Mouse (Mus musculus) limb, embryonic 14.5 days (tissue): Measurements from ENCODE around the gene Klrg2. TPM values are rescaled to one million over a fixed set of nuclear protein-coding genes. Genes with fewer than 3 reads are reported as not detected.

Source experiments
- ATAC-seq: fragments of 200-750 bp; cut with Nextera tagmentation; 2 replicates; pipeline ENCODE4 v1.8.0; 2017; ENCODE audit warnings: low read depth, moderate number of reproducible peaks, moderate TSS enrichment; ENCODE audit not compliant: low FRiP score
- DNase-seq: peaks from one replicate; pipeline ENCODE4 v3.0.0-alpha.2; 2015; ENCODE audit warnings: low spot score
- H3K27ac ChIP-seq: fragments of 300-500 bp; sonication (generic); replicated peaks from 2 replicates; pipeline ENCODE4 v1.5.1; 2014; ENCODE audit warnings: low read depth, mild to moderate bottlenecking, low read length, moderate library complexity, mixed read lengths
- H3K27me3 ChIP-seq: fragments of 300-500 bp; sonication (generic); 2 replicates; pipeline ENCODE4 v1.6.1; 2014; ENCODE audit warnings: low read length, mixed read lengths; ENCODE audit not compliant: control insufficient read depth, insufficient read depth
- H3K36me3 ChIP-seq: fragments of 300-500 bp; sonication (generic); 2 replicates; pipeline ENCODE4 v1.6.1; 2014; ENCODE audit warnings: mild to moderate bottlenecking, low read length, moderate library complexity, mixed read lengths; ENCODE audit not compliant: control insufficient read depth, insufficient read depth
- H3K4me1 ChIP-seq: fragments of 300-500 bp; sonication (generic); 2 replicates; pipeline ENCODE4 v1.6.1; 2014; ENCODE audit warnings: antibody characterized with exemption, low read length, mixed read lengths; ENCODE audit not compliant: control insufficient read depth, insufficient read depth
- H3K4me2 ChIP-seq: fragments of 300-500 bp; sonication (generic); replicated peaks from 2 replicates; pipeline ENCODE4 v1.6.1; 2014; ENCODE audit warnings: low read depth, mild to moderate bottlenecking, low read length, moderate library complexity; ENCODE audit not compliant: severe bottlenecking
- H3K4me3 ChIP-seq: fragments of 300-500 bp; sonication (generic); replicated peaks from 2 replicates; pipeline ENCODE4 v1.5.1; 2014; ENCODE audit warnings: low read length
- H3K9ac ChIP-seq: fragments of 300-500 bp; sonication (generic); 2 replicates; pipeline ENCODE4 v1.6.1; 2014; ENCODE audit warnings: mild to moderate bottlenecking, low read depth, low read length, moderate library complexity; ENCODE audit not compliant: severe bottlenecking
- H3K9me3 ChIP-seq: fragments of 300-500 bp; sonication (generic); 2 replicates; pipeline ENCODE4 v1.6.1; 2016; ENCODE audit warnings: low read length; ENCODE audit not compliant: control insufficient read depth
- POLR2A ChIP-seq: fragments of 200-500 bp; IDR thresholded peaks from 2 replicates; pipeline ENCODE4 v1.8.0; 2012; ENCODE audit warnings: inconsistent platforms, mild to moderate bottlenecking, moderate library complexity, borderline replicate concordance; ENCODE audit not compliant: insufficient read depth, insufficient read length; ENCODE audit errors: extremely low read depth
- WGBS: fragments of 180-500 bp; shearing (Covaris S2); extraction: QIAGEN DNeasy Blood & Tissue Kit; methylation state at CpG from one replicate; pipeline ENCODE4 v1.1.7; 2014; 5-methylcytosine and 5-hydroxymethylcytosine counted together
- polyA plus RNA-seq, 2 experiments: library from polyadenylated mRNA; depleted of rRNA in 1 of 2; stranded (reverse) in 1 of 2; unstranded in 1 of 2; fragments of >200 nt; fragmentation: Nextera tagmentation in 1 of 2; extraction: Ambion mirVana in 1 of 2; gene quantifications; 2 replicates each; pipeline versions ENCODE4 v1.2.1 to v1.2.3; 2012 to 2014

Gene Klrg2
- polyA plus RNA-seq, 2 experiments = 1.5 to 2.1 TPM

DNA sequence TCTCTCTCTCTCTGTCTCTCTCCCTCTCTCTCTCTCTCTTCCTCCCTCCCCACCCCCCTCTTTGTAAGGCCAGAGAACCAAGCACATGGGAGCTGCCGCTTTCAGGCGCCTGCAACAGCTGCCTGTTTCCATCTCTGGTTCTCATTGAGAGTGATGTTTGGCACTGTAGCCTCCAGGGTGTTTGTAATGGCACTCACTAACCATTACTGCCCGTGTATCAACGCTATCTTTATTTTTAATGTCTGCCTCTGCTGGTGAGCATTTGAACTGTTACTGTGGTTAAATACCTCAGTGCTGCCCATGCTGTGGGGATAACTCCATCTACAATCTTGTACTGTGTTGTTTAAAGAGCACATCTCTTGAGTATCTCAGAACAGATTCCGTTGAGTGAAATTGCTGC, 4.6 kb upstream of the Klrg2 start:
- TF ChIP-seq POLR2A = no peak
- no peaks in the 10 kb centered on the region for H3K9me3 ChIP-seq
- H3K27ac ChIP-seq = no peak overlapping the region
- WGBS = 41% methylated on average over 5 of the region's 5 CpGs
- DNase-seq = no peak
- H3K4me1 ChIP-seq = peaks cover 6% of the 10 kb centered on the region
- peaks cover 41% of the 10 kb centered on the region for H3K27me3 ChIP-seq
- H3K36me3 ChIP-seq = no peaks in the 10 kb centered on the region
- H3K4me2 ChIP-seq = no peak overlapping the region
- no peak for ATAC-seq
- H3K9ac ChIP-seq = no peak overlapping the region
- H3K4me3 ChIP-seq = no peak overlapping the region

DNA sequence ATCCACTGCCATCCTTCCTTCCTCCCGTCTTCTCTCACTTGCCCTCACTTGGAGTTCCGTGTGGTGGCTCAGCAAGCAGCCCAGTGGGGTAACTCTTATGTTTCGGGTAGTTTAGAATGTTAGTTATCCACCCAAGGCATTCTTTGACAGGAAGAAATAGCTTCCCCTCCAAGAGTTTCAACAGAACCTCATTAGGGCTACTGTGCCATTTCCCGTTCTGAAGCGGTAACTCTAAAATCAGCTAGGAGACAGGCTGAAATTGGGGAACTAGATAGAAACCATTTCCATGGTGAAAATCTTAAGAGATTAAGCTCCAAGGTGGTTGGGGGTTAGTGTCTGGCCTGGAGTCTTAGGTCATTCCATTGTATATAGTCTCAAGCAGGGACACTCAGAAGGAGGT, 4.2 kb upstream of the Klrg2 start:
- H3K4me1 ChIP-seq = peaks cover 8% of the 10 kb centered on the region
- no peak overlapping the region for H3K4me3 ChIP-seq
- DNase-seq = no peak
- WGBS = 68% methylated on average over 5 of the region's 5 CpGs
- no peaks in the 10 kb centered on the region for H3K9me3 ChIP-seq
- no peak for TF ChIP-seq POLR2A
- H3K36me3 ChIP-seq = no peaks in the 10 kb centered on the region
- no peak for ATAC-seq
- peaks cover 46% of the 10 kb centered on the region for H3K27me3 ChIP-seq
- no peak overlapping the region for H3K9ac ChIP-seq
- H3K4me2 ChIP-seq = no peak overlapping the region
- H3K27ac ChIP-seq = no peak overlapping the region

DNA sequence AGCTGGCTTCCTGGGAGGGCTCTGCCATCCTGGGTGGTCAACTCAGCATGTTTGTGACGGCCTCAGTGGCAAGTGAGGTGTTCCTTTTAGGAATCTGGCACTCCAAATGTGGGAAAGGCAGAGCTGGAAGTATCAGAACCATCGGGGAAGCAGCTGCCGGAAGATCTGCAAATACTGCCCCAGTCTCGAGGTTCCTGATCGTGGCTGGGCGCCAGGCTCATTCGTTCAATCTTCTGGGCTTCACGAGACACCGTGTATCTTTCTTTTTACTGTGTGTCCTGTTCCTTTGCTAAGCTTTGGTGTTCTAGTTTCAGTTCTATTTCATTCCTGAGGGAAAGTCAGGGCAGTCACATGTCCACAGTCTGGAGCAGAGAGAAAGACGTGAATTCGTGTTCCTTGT, 3.4 kb upstream of the Klrg2 start:
- Histone ChIP-seq H3K9me3 (no peaks in the 10 kb centered on the region), H3K4me3 (no peak overlapping the region), H3K27ac (no peak overlapping the region), H3K4me1 (peaks cover 12% of the 10 kb centered on the region), H3K9ac (no peak overlapping the region), H3K36me3 (no peaks in the 10 kb centered on the region), H3K27me3 (peaks cover 54% of the 10 kb centered on the region), H3K4me2 (no peak overlapping the region)
- no peak for DNase-seq
- no peak for TF ChIP-seq POLR2A
- WGBS = 57% methylated on average over 11 of the region's 11 CpGs
- no peak for ATAC-seq

DNA sequence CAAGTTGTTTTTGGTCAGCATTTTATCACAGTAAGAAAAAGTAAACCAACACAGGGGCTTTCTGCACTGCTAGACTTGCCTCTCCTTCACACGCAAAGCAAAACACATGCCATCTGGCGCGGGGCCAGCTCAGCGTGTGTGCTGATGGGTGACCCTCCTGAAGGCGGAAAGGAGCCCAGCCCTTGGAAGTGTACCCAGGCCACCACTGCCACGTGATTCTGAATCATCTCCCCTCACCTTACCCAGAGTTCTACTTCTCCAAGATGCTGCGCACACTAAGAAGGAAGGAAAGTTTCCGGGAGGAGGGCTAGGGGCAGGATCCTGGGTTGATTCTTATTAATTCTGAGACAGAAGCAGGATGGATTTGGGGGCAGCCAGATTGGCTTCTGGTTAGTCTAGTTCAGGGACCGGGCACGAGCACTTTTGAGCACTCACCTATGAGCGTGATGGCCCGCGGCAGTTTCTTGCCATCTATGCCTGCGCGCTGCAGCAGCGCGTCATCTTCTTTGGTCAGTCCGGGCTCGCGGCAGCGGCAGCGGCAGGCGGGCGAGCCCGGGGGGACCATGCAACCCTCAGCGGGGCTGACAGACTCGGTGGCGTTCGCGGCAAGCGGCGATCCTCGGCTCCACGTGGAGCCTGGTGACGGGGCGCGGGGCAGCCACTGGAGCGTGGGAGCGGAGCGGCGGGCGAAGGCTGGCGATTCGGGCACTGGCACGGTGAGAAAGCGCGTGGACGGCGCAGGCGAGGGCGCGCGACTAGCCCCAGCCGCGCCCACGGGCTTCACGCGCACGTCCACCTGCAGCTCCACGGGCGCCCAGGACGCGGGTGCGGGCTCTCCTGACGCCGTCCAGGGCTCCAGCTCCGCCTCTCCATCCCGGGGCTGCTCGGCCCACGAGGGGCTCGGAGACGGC, 846 bp downstream of the Klrg2 start:
- H3K27ac ChIP-seq = no peak overlapping the region
- H3K4me1 ChIP-seq = peaks cover 12% of the 10 kb centered on the region
- H3K9me3 ChIP-seq = no peaks in the 10 kb centered on the region
- H3K9ac ChIP-seq = peak overlapping the region; percentile 49
- no peak for TF ChIP-seq POLR2A
- peak; percentile 22 for DNase-seq
- ATAC-seq = peak; percentile 23; the same call in 1 of the 2 replicates
- 2% methylated on average over 40 of the region's 72 CpGs for WGBS
- peak overlapping the region; percentile 55 for H3K4me3 ChIP-seq
- H3K27me3 ChIP-seq = peaks cover 66% of the 10 kb centered on the region
- H3K4me2 ChIP-seq = peak overlapping the region; percentile 100
- no peaks in the 10 kb centered on the region for H3K36me3 ChIP-seq

DNA sequence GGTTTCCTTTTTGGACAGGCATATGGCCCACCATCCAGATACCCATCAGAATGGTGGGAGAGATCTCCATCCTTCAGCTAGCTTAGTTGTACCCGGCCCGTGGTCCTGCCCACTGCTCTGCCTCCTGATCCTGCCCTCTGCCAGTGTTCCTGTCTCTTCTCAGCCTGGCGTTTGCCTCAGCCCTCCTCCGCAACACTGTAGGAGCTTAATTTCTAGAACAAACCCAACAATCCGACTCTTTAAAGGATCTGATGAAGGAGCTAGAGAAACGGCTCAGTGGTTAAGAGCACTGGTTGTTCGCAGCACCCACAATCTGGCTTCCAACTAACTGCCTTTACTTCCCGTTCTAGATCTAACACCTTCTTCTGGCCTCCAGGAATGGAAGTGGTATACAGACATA, 2.6 kb downstream of the Klrg2 start:
- DNase-seq (no peak), ATAC-seq (no peak)
- 84% methylated on average over 8 of the region's 8 CpGs for WGBS
- Histone ChIP-seq H3K9ac (no peak overlapping the region), H3K27ac (no peak overlapping the region), H3K27me3 (peaks cover 54% of the 10 kb centered on the region), H3K9me3 (no peaks in the 10 kb centered on the region), H3K4me2 (no peak overlapping the region), H3K4me3 (no peak overlapping the region), H3K4me1 (peaks cover 12% of the 10 kb centered on the region), H3K36me3 (no peaks in the 10 kb centered on the region)
- no peak for TF ChIP-seq POLR2A
